Mouse (Mus musculus) forebrain, embryonic 14.5 days (tissue): Measurements from ENCODE around the gene Tbkbp1. TPM values are rescaled to one million over a fixed set of nuclear protein-coding genes. Genes with fewer than 3 reads are reported as not detected.

ENCODE experiments used
- ATAC-seq: fragments of 200-750 bp; cut with Nextera tagmentation; 2 replicates; pipeline ENCODE4 v1.8.0; 2017; ENCODE audit warnings: mild to moderate bottlenecking, moderate library complexity
- DNase-seq: peaks from one replicate; pipeline ENCODE4 v3.0.0-alpha.2; 2015; ENCODE audit warnings: low spot score
- H3K27ac ChIP-seq: fragments of 300-500 bp; sonication (generic); 2 replicates; pipeline ENCODE4 v1.5.1; 2014; ENCODE audit warnings: low read depth, mild to moderate bottlenecking, control low read depth, low read length, moderate library complexity
- H3K27me3 ChIP-seq: fragments of 300-500 bp; sonication (generic); replicated peaks from 2 replicates; pipeline ENCODE4 v1.6.1; 2014; ENCODE audit warnings: low read length, control low read depth, mixed read lengths; ENCODE audit not compliant: control insufficient read depth, insufficient read depth
- H3K36me3 ChIP-seq: fragments of 300-500 bp; sonication (generic); 2 replicates; pipeline ENCODE4 v1.6.1; 2014; ENCODE audit warnings: low read length, control low read depth; ENCODE audit not compliant: control insufficient read depth, insufficient read depth
- H3K4me1 ChIP-seq: fragments of 300-500 bp; sonication (generic); 2 replicates; pipeline ENCODE4 v1.6.1; 2014; ENCODE audit warnings: antibody characterized with exemption, low read length, control low read depth; ENCODE audit not compliant: control insufficient read depth, insufficient read depth
- H3K4me2 ChIP-seq: fragments of 300-500 bp; sonication (generic); 2 replicates; pipeline ENCODE4 v1.6.1; 2014; ENCODE audit warnings: mild to moderate bottlenecking, control low read depth, low read length
- H3K4me3 ChIP-seq: fragments of 300-500 bp; sonication (generic); 2 replicates; pipeline ENCODE4 v1.5.1; 2014; ENCODE audit warnings: low read depth, low read length, control low read depth
- H3K9ac ChIP-seq: fragments of 300-500 bp; sonication (generic); 2 replicates; pipeline ENCODE4 v1.6.1; 2014; ENCODE audit warnings: mild to moderate bottlenecking, low read length, control low read depth, moderate library complexity
- H3K9me3 ChIP-seq: fragments of 300-500 bp; sonication (generic); replicated peaks from 2 replicates; pipeline ENCODE4 v1.6.1; 2016; ENCODE audit warnings: low read length, control low read depth, mixed read lengths; ENCODE audit not compliant: control insufficient read depth
- WGBS: fragments of 180-500 bp; shearing (Covaris S2); extraction: QIAGEN DNeasy Blood & Tissue Kit; methylation state at CpG from one replicate; pipeline ENCODE4 v1.1.7; 2014; 5-methylcytosine and 5-hydroxymethylcytosine counted together
- polyA plus RNA-seq: library from polyadenylated mRNA; unstranded; fragments of >200 nt; fragmentation: Nextera tagmentation; extraction: Ambion mirVana; gene quantifications from 2 replicates; pipeline ENCODE4 v1.2.1, GENCODE M21; 2014

Tbkbp1 gene
- polyA plus RNA-seq, 1 experiment from 2014 or later = 4.8 TPM

DNA sequence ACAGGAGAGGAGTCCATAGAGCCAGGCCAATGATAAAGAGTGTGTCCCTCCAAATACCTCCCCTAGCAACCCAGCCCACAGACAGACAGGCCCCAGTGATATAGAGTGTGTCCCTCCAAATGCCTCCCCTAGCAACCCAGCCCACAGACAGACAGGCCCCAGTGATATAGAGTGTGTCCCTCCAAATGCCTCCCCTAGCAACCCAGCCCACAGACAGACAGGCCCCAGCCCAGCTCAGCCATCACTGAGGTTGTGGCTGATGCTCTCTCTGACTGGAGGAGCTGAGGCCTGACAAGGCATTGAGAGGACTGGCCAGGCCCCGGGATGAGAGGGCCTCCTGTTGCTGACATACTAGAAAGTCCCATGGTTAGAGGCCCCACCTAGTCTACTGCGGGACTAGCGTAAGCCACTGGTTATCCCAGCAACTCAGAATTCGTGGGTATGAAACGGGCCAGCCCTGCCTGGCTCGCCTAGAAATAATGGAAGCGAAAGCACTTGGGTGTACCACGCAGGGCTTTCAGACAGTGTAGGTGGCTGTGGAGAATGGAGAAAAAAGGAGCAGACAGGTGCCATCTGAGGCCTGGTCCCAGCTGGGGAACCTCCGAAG, 38.7 kb downstream of the Tbkbp1 start:
- H3K4me1 ChIP-seq = peaks cover 5% of the 10 kb centered on the region

GRCm38 (mm10) chr11:97108976-97109375, 42.3 kb downstream of the Tbkbp1 start:
- DNase-seq = no peak
- Histone ChIP-seq H3K27ac (no peak overlapping the region), H3K9ac (no peak overlapping the region), H3K4me1 (no peaks in the 10 kb centered on the region), H3K36me3 (no peaks in the 10 kb centered on the region), H3K4me2 (no peak overlapping the region), H3K9me3 (no peaks in the 10 kb centered on the region), H3K4me3 (no peak overlapping the region), H3K27me3 (peaks cover 14% of the 10 kb centered on the region)
- 52% methylated on average over 16 of the region's 16 CpGs for WGBS
- ATAC-seq = no peak

More for the DNA sequence above, 38.7 kb downstream of the Tbkbp1 start:
- peaks cover 43% of the 10 kb centered on the region for H3K27me3 ChIP-seq
- WGBS = 80% methylated on average over 9 of the region's 9 CpGs
- no peak overlapping the region for H3K27ac ChIP-seq
- H3K36me3 ChIP-seq = no peaks in the 10 kb centered on the region
- no peak overlapping the region for H3K9ac ChIP-seq
- H3K4me3 ChIP-seq = no peak overlapping the region
- ATAC-seq (no peak), DNase-seq (no peak)
- H3K4me2 ChIP-seq = no peak overlapping the region
- H3K9me3 ChIP-seq = no peaks in the 10 kb centered on the region

DNA sequence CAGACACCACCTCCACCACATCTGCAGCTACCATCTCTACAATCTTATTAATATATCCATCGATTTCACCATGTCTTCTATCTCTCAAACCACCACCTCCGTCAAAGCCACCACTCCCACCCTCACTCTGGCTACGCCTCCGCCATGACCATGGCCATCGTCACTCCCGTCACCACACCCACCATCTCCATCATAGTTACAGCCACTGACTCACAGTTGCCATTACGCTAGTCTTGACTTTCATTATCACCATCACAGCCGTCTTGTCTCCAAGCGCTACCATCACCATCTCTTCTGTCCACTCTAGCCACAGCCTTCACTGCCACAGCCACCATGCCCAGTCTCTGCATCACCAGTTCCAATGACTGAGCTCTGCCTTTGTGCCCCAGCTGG, 47.2 kb downstream of the Tbkbp1 start:
- no peak overlapping the region for H3K4me3 ChIP-seq
- WGBS = 94% methylated on average over 9 of the region's 9 CpGs
- DNase-seq (no peak), ATAC-seq (no peak)
- no peak overlapping the region for H3K27ac ChIP-seq
- H3K4me1 ChIP-seq = no peaks in the 10 kb centered on the region
- no peaks in the 10 kb centered on the region for H3K27me3 ChIP-seq
- no peaks in the 10 kb centered on the region for H3K36me3 ChIP-seq
- H3K4me2 ChIP-seq = no peak overlapping the region
- no peak overlapping the region for H3K9ac ChIP-seq
- no peaks in the 10 kb centered on the region for H3K9me3 ChIP-seq

- no peaks in the 10 kb centered on the region for H3K4me1 ChIP-seq
- no peaks in the 10 kb centered on the region for H3K36me3 ChIP-seq
- 96% methylated on average over 10 of the region's 10 CpGs for WGBS
- H3K27ac ChIP-seq = no peak overlapping the region
- no peak for DNase-seq
- no peak overlapping the region for H3K4me3 ChIP-seq
- no peak overlapping the region for H3K4me2 ChIP-seq
- peaks cover 5% of the 10 kb centered on the region; the same call in 1 of the 2 replicates for H3K27me3 ChIP-seq
- no peak for ATAC-seq
- H3K9ac ChIP-seq = no peak overlapping the region
- no peaks in the 10 kb centered on the region for H3K9me3 ChIP-seq
These were observed 47.9 kb downstream of the Tbkbp1 start for GRCm38 (mm10) chr11:97103163-97104090.

GRCm38 (mm10) chr11:97101722-97102121, 49.6 kb downstream of the Tbkbp1 start:
- H3K4me2 ChIP-seq = no peak overlapping the region
- no peak overlapping the region for H3K9ac ChIP-seq
- 20% methylated on average over 8 of the region's 9 CpGs for WGBS
- no peak for ATAC-seq
- no peaks in the 10 kb centered on the region for H3K9me3 ChIP-seq
- peaks cover 5% of the 10 kb centered on the region; the same call in 1 of the 2 replicates for H3K27me3 ChIP-seq
- no peaks in the 10 kb centered on the region for H3K4me1 ChIP-seq
- no peak overlapping the region for H3K4me3 ChIP-seq
- DNase-seq = peak; percentile 70
- H3K36me3 ChIP-seq = no peaks in the 10 kb centered on the region
- no peak overlapping the region for H3K27ac ChIP-seq

GRCm38 (mm10) chr11:97098791-97099190, 52.5 kb downstream of the Tbkbp1 start:
- ATAC-seq (no peak), DNase-seq (no peak)
- Histone ChIP-seq H3K9me3 (no peaks in the 10 kb centered on the region), H3K27me3 (peaks cover 5% of the 10 kb centered on the region; the same call in 1 of the 2 replicates), H3K4me2 (no peak overlapping the region), H3K27ac (no peak overlapping the region), H3K36me3 (no peaks in the 10 kb centered on the region), H3K4me1 (no peaks in the 10 kb centered on the region), H3K9ac (no peak overlapping the region), H3K4me3 (no peak overlapping the region)
- WGBS = 26% methylated on average over 18 of the region's 18 CpGs

DNA sequence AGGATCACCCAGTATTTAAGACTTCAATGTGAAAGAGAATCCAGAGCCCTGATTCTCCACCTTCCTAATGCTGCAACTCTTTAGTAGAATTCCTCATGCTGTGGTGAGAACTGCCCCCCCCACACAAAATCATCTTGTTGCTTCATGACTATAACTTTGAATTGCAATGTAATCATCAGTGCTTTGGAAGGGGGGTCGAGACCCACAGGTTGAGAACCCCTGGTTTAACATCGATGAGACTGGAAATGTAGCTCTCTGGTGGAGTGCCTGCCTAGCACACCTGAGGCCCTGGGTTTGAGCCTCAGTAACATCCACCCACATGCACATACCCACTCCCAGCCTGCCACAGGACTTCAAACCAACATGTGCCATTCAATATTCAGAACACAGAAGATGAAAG, 56.7 kb downstream of the Tbkbp1 start:
- Histone ChIP-seq H3K4me3 (no peak overlapping the region), H3K27ac (no peak overlapping the region), H3K27me3 (peaks cover 5% of the 10 kb centered on the region; the same call in 1 of the 2 replicates), H3K4me2 (no peak overlapping the region), H3K36me3 (no peaks in the 10 kb centered on the region), H3K9ac (no peak overlapping the region), H3K4me1 (no peaks in the 10 kb centered on the region), H3K9me3 (no peaks in the 10 kb centered on the region)
- ATAC-seq (no peak), DNase-seq (no peak)
- 64% methylated on average over 2 of the region's 2 CpGs for WGBS

GRCm38 (mm10) chr11:97086365-97086764, 64.9 kb downstream of the Tbkbp1 start:
- Histone ChIP-seq H3K27me3 (no peaks in the 10 kb centered on the region), H3K4me1 (no peaks in the 10 kb centered on the region), H3K9ac (no peak overlapping the region), H3K4me2 (no peak overlapping the region), H3K27ac (no peak overlapping the region), H3K4me3 (no peak overlapping the region), H3K36me3 (no peaks in the 10 kb centered on the region), H3K9me3 (0 out of 2 replicates have a peak, but pooled peaks cover 4% of the 10 kb centered on the region)
- 67% methylated on average over 6 of the region's 6 CpGs for WGBS
- ATAC-seq = no peak
- no peak for DNase-seq
